Mouse (Mus musculus) forebrain, embryonic 12.5 days (tissue): ENCODE measurements at regions not wholly inside any gene's neighbourhood (a gene's known extent, or its start where the extent isn't known, plus 50 kb on each side); places are given as distances from the start of the nearest gene placed in this dataset.

Experiments
- ATAC-seq: fragments of 200-750 bp; cut with Nextera tagmentation; 2 replicates; pipeline ENCODE4 v1.8.0; 2017; ENCODE audit warnings: moderate TSS enrichment; ENCODE audit not compliant: low FRiP score
- H3K27ac ChIP-seq: fragments of 300-500 bp; sonication (generic); 2 replicates; pipeline ENCODE4 v1.5.1; 2016; ENCODE audit warnings: mild to moderate bottlenecking
- H3K27me3 ChIP-seq: fragments of 300-500 bp; sonication (generic); 2 replicates; pipeline ENCODE4 v1.6.1; 2016; ENCODE audit warnings: mild to moderate bottlenecking
- H3K36me3 ChIP-seq: fragments of 300-500 bp; sonication (generic); replicated peaks from 2 replicates; pipeline ENCODE4 v1.6.1; 2016; ENCODE audit warnings: mild to moderate bottlenecking
- H3K4me1 ChIP-seq: fragments of 300-500 bp; sonication (generic); 2 replicates; pipeline ENCODE4 v1.6.1; 2016
- H3K4me2 ChIP-seq: fragments of 300-500 bp; sonication (generic); 2 replicates; pipeline ENCODE4 v1.6.1; 2016; ENCODE audit warnings: mild to moderate bottlenecking, moderate library complexity
- H3K4me3 ChIP-seq: fragments of 300-500 bp; sonication (generic); replicated peaks from 2 replicates; pipeline ENCODE4 v1.5.1; 2016; ENCODE audit warnings: mild to moderate bottlenecking
- H3K9ac ChIP-seq: fragments of 300-500 bp; sonication (generic); 2 replicates; pipeline ENCODE4 v1.6.1; 2016; ENCODE audit warnings: mild to moderate bottlenecking
- H3K9me3 ChIP-seq: fragments of 300-500 bp; sonication (generic); 2 replicates; pipeline ENCODE4 v1.6.1; 2016
- WGBS: fragments of 180-500 bp; shearing (Covaris S2); methylation state at CpG from one replicate; pipeline ENCODE4 v1.1.7; 2016; 5-methylcytosine and 5-hydroxymethylcytosine counted together

DNA sequence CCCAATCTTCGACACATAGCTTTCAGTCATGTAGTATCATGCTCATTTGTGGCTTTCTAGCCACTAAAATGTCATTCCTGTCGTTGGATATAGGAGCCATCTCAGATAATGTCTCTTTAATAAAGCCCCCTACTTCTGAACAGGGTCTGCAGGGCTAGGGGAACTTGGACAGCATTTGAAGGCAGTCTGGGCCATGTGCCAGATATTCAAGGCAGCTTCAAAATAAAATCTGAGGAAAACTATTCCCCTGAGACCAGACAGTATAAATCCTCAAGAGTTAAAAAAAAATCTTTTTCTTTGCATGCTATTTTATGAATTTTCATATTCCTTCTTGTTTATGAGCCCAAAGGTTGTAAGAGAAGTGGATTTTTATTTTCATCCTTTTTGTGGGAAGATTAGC lies 113.1 kb upstream of the Mki67 start:
- no peak for ATAC-seq
- Histone ChIP-seq H3K36me3 (no peaks in the 10 kb centered on the region), H3K9ac (no peak overlapping the region), H3K9me3 (no peaks in the 10 kb centered on the region), H3K4me3 (no peak overlapping the region), H3K27ac (no peak overlapping the region), H3K4me1 (no peaks in the 10 kb centered on the region; the same call in 1 of the 2 replicates), H3K27me3 (0 out of 2 replicates have a peak, but pooled peaks cover 16% of the 10 kb centered on the region), H3K4me2 (no peak overlapping the region)
- WGBS, result 74% methylated on average over 2 of the region's 2 CpGs

DNA sequence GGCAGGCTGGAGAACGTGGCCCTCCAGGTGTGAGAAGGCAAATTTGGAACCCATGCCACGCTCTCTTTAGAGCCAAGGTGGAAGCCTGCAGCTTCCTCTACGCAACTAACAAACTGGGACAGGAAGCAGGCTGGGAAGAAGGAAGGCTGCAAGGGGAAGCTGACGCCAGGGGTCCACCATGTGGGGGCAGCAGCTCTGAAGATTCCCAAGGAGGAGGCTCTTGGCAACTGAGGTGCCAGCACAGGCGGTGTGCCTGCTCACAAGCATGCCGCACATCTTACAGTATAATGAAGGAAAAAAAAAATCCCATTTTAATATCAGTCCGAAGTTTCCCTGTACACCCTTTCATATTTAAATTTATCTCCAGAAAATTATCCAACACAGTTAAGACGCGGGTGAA lies 117.3 kb upstream of the Mki67 start:
- Histone ChIP-seq H3K27me3 (peaks cover 47% of the 10 kb centered on the region), H3K4me1 (peaks cover 5% of the 10 kb centered on the region), H3K4me2 (no peak overlapping the region), H3K4me3 (no peak overlapping the region), H3K36me3 (no peaks in the 10 kb centered on the region), H3K9me3 (no peaks in the 10 kb centered on the region), H3K9ac (no peak overlapping the region), H3K27ac (no peak overlapping the region)
- WGBS, result 70% methylated on average over 9 of the region's 9 CpGs
- ATAC-seq, result no peak

DNA sequence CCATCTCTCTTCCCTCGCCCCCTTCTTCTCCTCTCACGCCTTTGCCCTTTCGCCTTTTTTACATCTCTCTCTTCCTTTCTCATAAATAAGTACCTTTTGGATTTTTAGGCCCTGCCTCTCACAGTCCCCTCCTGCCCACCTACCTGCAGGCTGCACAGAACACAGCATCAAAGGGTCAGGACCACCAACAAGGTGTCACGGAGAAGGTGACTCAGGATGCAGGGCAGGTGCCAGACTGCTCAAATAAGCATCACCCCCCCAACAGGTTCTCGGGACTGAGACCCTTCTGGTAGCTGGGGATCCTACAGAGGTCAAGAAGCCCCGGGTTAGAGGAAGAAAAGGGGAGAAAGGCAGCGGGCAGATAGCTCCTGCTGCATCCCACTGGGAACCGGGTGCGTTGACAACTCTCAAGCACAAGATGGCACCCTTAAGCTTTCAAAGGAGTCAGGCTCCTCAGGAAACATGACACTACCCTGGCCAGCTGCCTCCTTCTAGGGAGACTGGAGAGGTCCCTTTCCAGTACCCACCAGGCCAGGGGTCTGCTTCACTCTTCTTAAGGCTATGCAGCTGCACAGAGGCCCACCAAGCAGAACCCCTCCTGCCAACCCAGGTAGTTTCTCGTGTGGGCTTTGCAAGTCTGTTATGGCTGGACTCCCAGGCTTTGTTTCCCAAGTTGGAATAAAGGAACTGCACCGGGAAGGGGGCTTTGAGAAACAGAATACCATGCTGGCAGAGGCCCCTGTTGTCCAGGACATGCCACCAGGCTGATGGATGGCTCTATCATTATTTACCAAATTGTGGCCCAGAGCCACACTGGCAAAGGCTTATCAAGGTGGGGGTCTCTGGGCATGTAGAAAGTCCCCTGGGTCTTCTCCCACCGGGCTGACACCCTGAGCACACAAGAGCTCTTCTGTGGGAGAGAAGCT lies 120.9 kb upstream of the Mki67 start:
- H3K9ac ChIP-seq, result no peak overlapping the region
- H3K9me3 ChIP-seq, result no peaks in the 10 kb centered on the region
- H3K27ac ChIP-seq, result no peak overlapping the region
- no peak overlapping the region for H3K4me3 ChIP-seq
- WGBS, result 38% methylated on average over 12 of the region's 12 CpGs
- peak; percentile 78 for ATAC-seq
- H3K4me1 ChIP-seq, result peaks cover 5% of the 10 kb centered on the region
- H3K4me2 ChIP-seq, result no peak overlapping the region
- H3K27me3 ChIP-seq, result peaks cover 51% of the 10 kb centered on the region
- no peaks in the 10 kb centered on the region for H3K36me3 ChIP-seq

DNA sequence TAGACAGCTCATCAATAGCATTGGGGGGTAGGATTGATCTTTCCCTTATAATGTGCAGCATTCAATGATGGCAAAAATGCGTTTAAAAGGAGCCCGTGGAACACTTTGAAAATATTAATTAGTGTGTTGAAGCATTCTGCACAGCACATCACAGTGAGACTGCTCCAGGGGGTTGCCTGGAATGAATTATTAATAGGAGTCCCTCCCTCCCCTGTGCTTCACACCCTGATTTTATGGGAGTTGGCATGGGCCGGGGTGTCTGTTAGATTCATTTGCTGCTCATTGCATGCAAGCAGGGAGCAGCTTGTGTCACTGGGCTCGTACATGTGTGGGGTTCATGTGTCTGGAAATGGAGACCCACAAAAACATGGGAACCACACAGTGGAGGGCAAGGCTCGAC lies 127.9 kb upstream of the Mki67 start:
- no peak overlapping the region for H3K4me2 ChIP-seq
- no peaks in the 10 kb centered on the region for H3K36me3 ChIP-seq
- no peak overlapping the region for H3K9ac ChIP-seq
- H3K27me3 ChIP-seq, result peaks cover 30% of the 10 kb centered on the region
- ATAC-seq, result no peak
- no peak overlapping the region for H3K27ac ChIP-seq
- WGBS, result 81% methylated on average over 5 of the region's 5 CpGs
- H3K4me3 ChIP-seq, result no peak overlapping the region
- H3K4me1 ChIP-seq, result peaks cover 3% of the 10 kb centered on the region
- no peaks in the 10 kb centered on the region for H3K9me3 ChIP-seq

DNA sequence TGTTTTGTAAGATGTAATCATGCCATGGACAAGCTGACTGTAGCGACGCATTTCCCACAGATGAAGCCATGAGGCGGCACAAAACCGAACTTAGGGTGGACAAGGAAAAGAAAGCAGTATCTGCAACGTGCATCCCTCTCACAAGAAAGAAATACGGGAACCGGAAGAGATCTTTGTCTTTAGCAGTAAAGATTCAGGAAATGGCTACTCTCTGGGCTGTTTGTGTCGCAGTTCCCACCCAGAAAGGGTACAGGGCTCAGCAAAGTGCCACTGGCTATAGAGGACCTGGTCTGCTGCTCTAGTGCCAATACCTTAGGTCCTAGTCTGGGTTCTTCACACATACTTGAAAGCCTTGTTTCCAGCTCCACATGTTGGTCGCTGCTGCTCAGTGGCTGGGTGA lies 131.1 kb upstream of the Mki67 start:
- peaks cover 3% of the 10 kb centered on the region for H3K4me1 ChIP-seq
- peaks cover 47% of the 10 kb centered on the region for H3K27me3 ChIP-seq
- H3K36me3 ChIP-seq, result no peaks in the 10 kb centered on the region
- no peak overlapping the region for H3K27ac ChIP-seq
- no peaks in the 10 kb centered on the region for H3K9me3 ChIP-seq
- no peak overlapping the region for H3K4me2 ChIP-seq
- no peak overlapping the region for H3K4me3 ChIP-seq
- H3K9ac ChIP-seq, result no peak overlapping the region
- ATAC-seq, result no peak
- 69% methylated on average over 9 of the region's 9 CpGs for WGBS

DNA sequence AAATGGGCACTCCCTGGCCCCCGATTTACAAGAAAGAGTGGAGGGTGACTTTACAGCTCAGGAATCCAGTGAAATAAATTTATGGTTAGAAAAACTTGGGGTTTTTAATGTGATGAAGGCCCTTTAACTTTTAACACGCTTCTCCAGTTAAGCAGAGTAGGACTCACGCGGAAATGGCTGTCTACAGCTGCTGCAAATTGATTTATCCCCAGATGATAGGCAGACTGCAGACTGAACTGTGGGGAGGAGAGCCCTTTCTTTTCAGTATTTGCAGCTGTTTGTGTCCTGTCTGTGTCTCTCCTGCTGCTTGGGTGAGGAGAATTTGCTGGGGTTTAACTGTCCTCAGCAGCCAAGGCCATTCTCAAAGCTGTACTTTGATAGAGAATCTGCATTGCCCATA lies 132.0 kb upstream of the Mki67 start:
- WGBS, result 77% methylated on average over 4 of the region's 4 CpGs
- H3K27me3 ChIP-seq, result peaks cover 53% of the 10 kb centered on the region
- H3K9ac ChIP-seq, result no peak overlapping the region
- no peak overlapping the region for H3K27ac ChIP-seq
- peaks cover 5% of the 10 kb centered on the region for H3K4me1 ChIP-seq
- H3K4me3 ChIP-seq, result no peak overlapping the region
- ATAC-seq, result no peak
- H3K36me3 ChIP-seq, result no peaks in the 10 kb centered on the region
- no peaks in the 10 kb centered on the region for H3K9me3 ChIP-seq
- no peak overlapping the region for H3K4me2 ChIP-seq

DNA sequence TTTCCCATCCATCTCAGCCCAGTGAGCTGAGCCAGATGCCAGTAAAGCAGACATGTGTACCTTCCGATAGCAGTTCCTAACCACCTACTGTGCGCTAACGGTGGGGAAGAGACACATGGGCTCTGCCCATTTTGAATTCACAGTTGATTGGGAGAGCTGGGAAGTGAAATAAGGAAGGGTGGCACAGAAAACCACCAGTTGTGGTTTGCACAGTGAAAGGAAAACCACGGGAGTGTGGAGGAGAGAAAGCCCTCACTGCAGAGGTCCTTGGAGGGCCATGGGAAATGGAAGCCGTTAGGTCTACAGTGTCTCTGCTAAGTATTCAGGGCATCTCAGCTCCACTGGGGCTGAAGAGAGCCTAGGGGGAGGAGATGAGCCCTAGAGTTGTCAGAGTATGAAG lies 132.7 kb upstream of the Mki67 start:
- Histone ChIP-seq H3K9me3 (no peaks in the 10 kb centered on the region), H3K27me3 (peaks cover 51% of the 10 kb centered on the region), H3K4me3 (no peak overlapping the region), H3K4me2 (no peak overlapping the region), H3K27ac (no peak overlapping the region), H3K36me3 (no peaks in the 10 kb centered on the region), H3K4me1 (peaks cover 12% of the 10 kb centered on the region), H3K9ac (no peak overlapping the region)
- 79% methylated on average over 5 of the region's 5 CpGs for WGBS
- no peak for ATAC-seq

DNA sequence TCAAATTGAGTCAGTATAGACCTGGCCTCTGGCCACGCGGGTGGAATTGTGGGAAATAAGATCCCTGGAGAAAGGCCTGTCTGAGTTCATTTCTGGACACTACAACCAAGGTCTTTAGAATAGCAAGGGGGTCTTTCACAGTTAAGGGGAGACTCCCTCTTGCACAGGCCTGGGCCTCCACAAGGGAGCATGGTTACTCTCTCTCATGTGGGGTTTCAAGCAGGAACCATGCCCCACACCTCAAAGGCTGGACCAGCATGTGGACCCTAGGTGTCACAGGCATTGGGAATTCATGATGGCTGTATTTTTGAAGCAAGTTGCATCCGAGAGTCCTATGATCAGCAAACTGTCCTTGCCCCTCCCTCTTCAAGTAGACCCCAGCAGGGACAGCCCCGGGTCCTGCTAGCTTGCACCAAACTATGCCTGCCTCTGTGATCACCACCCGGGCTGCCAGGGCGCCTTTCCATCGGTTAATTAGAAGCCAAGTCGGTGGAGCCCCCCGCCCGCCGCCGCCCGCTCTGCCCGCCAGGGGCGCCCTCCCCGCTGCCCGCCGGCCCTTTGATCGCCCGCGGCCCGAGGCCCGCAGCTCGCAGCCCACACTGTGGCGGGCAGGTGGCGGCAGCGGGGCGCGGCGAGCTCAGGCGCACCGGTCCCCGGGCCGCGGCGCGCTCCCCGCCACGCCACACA lies 137.1 kb upstream of the Mki67 start:
- no peaks in the 10 kb centered on the region for H3K36me3 ChIP-seq
- peak overlapping the region; percentile 28 for H3K4me3 ChIP-seq
- 8% methylated on average over 28 of the region's 39 CpGs for WGBS
- ATAC-seq, result peak; percentile 91
- peak overlapping the region; percentile 59 for H3K4me2 ChIP-seq
- peaks cover 18% of the 10 kb centered on the region for H3K4me1 ChIP-seq
- no peak overlapping the region for H3K9ac ChIP-seq
- H3K9me3 ChIP-seq, result no peaks in the 10 kb centered on the region
- H3K27ac ChIP-seq, result no peak overlapping the region
- peaks cover 64% of the 10 kb centered on the region for H3K27me3 ChIP-seq

DNA sequence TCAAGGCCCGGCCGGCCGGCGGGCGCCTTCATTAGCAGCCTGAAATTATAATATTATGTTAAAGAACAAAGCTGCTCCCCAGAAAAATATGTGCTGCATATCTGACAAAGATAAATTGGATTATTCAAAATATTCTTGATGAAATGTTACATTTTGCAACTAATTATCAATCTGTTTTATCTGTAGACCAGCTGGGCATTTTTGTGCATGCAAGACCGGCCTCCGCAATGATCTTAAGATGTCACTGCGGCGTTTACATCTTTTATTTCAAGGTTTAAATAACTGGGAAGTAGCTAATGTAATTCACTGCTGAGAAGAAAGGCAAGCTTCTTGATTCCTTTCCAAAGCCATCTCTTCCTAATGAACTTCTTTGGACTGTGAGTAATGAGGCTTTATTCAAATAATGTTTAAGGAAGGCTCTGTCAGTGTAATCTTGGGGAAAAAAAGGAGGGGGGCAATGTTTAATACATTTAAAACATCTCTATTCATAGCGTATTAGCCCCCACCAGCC lies 137.7 kb upstream of the Mki67 start:
- peak overlapping the region; percentile 28 for H3K4me3 ChIP-seq
- ATAC-seq, result no peak
- peak overlapping the region; percentile 59 for H3K4me2 ChIP-seq
- no peak overlapping the region for H3K27ac ChIP-seq
- peaks cover 16% of the 10 kb centered on the region for H3K4me1 ChIP-seq
- H3K9ac ChIP-seq, result no peak overlapping the region
- H3K36me3 ChIP-seq, result no peaks in the 10 kb centered on the region
- H3K9me3 ChIP-seq, result no peaks in the 10 kb centered on the region
- WGBS, result 9% methylated on average over 10 of the region's 10 CpGs
- H3K27me3 ChIP-seq, result peaks cover 68% of the 10 kb centered on the region

DNA sequence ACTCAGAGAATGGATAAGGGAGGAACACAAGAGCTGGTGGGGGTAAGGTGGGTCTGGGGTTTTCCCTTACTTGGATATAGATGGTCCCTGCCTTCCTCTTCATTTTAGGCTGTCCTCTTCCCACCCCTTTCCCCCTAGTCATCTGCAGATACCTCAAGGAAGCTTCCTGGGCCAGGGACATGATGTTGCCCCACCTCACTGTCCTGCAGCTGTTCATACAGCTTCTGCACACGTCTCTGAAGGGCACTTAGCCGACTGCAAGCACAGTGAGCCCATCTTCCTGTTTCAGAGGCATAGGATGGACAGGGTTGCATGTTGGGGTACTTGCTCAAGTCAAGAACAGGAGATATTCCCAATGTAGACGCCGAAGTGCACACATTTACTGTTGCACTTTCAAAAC lies 144.1 kb upstream of the Mki67 start:
- Histone ChIP-seq H3K9ac (no peak overlapping the region), H3K27ac (no peak overlapping the region), H3K9me3 (no peaks in the 10 kb centered on the region), H3K27me3 (peaks cover 27% of the 10 kb centered on the region), H3K36me3 (no peaks in the 10 kb centered on the region), H3K4me3 (no peak overlapping the region), H3K4me2 (no peak overlapping the region), H3K4me1 (peaks cover 22% of the 10 kb centered on the region; the same call in 1 of the 2 replicates)
- ATAC-seq, result no peak
- 75% methylated on average over 4 of the region's 4 CpGs for WGBS

DNA sequence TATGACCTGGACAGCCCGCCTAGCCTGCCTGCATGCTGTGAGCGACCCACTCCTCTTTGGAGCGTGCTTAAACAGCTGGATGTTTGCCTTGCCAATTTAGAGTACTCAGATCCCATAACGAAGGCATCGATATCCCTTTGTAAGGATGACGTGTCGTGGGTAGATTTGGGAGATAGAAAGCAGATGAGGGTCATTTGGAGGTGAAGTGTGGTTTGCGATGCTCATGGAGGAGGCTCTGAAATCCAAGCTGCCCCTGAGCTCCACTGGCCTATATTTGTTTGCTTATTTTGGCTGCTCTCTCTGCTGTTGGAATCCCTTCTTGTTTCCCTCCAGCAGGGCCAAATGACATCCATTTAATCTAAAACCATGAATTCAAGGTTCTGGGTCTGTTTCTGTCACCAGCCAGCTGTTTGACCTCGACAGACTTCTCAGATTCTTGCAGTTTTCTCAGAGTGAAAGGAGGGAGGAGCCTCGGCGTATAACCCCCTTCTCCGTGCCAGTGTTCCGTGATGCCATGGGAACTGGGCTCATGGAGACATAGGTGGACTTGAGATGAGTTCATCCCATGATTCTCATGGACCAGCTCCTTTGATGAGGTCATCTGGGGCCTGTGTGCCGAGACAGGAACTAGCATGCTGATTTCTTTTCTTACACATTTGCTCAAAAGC lies 144.7 kb upstream of the Mki67 start:
- Histone ChIP-seq H3K27me3 (peaks cover 23% of the 10 kb centered on the region), H3K4me2 (no peak overlapping the region), H3K9ac (no peak overlapping the region), H3K27ac (no peak overlapping the region), H3K9me3 (no peaks in the 10 kb centered on the region), H3K4me1 (peaks cover 22% of the 10 kb centered on the region; the same call in 1 of the 2 replicates), H3K4me3 (no peak overlapping the region), H3K36me3 (no peaks in the 10 kb centered on the region)
- 61% methylated on average over 14 of the region's 14 CpGs for WGBS
- ATAC-seq, result no peak

DNA sequence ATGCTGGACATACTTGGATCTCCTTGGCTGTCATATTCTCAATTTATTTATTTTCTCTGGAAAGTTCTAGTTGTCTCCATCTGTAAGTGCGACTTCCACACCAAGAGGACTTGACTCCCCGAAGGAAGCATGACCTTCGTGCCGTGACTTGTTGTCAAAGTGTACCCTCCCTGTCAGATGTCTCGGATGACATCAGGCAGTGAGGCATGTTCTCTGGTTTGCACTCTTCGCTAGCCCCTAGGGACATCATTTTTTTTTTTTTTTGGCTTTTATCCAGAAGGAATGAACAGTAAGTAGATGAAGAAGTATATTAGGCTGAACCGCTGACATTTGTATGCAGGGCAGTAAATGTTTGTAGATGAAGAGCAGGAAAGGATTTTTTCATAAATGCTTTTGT lies 145.2 kb upstream of the Mki67 start:
- Histone ChIP-seq H3K36me3 (no peaks in the 10 kb centered on the region), H3K27ac (no peak overlapping the region), H3K4me2 (no peak overlapping the region), H3K9me3 (no peaks in the 10 kb centered on the region), H3K27me3 (peaks cover 21% of the 10 kb centered on the region), H3K4me3 (no peak overlapping the region), H3K9ac (no peak overlapping the region), H3K4me1 (peaks cover 22% of the 10 kb centered on the region; the same call in 1 of the 2 replicates)
- no peak for ATAC-seq
- 74% methylated on average over 7 of the region's 7 CpGs for WGBS
